Mouse (Mus musculus) kidney, embryonic 15.5 days (tissue): ENCODE measurements around the gene Sis. TPM values are rescaled to one million over a fixed set of nuclear protein-coding genes. Genes with fewer than 3 reads are reported as not detected.

Experiments used
- polyA plus RNA-seq: library from polyadenylated mRNA; unstranded; fragments of >200 nt; fragmentation: Nextera tagmentation; extraction: Ambion mirVana; gene quantifications from 2 replicates; pipeline ENCODE4 v1.2.1, GENCODE M21; 2015

The Sis gene
- polyA plus RNA-seq, 1 experiment from 2014 or later = not detected

Other genes with a start within 250 kb of the Sis start
- 0.09 and 0.38 TPM in 2 replicates for gene Slitrk3, start 89.9 kb upstream of the Sis start, polyA plus RNA-seq